Mouse (Mus musculus): ENCODE measurements at regions not wholly inside any gene's neighbourhood (a gene's known extent, or its start where the extent isn't known, plus 50 kb on each side); places are given as distances from the start of the nearest gene placed in this dataset.

- no peak for TF ChIP-seq CTCF (IDR thresholded peaks at IDR 0.05; ENCODE audit: low read depth)
- TF ChIP-seq EP300 (optimal IDR thresholded peaks at IDR 0.05), result no peak
Observed at GRCm38 (mm10) chr7:74673626-74674295, 119.2 kb upstream of the Slco3a1 start.

Measured in stomach, postnatal 0 days (tissue).